Mouse (Mus musculus) kidney, adult 2 months (tissue): ENCODE measurements at regions not wholly inside any gene's neighbourhood (a gene's known extent, or its start where the extent isn't known, plus 50 kb on each side); places are given as distances from the start of the nearest gene placed in this dataset.
"Not testable (repeated sequence)": the region's sequence is repeated elsewhere in the genome, so short reads cannot be mapped to it uniquely, and the experiment has no call there.

Experiments
- DNase-seq: peaks from one replicate; pipeline ENCODE4 v3.0.0; 2021
- H3K27ac ChIP-seq: fragments of 200-500 bp; 2 replicates; pipeline ENCODE4 v1.5.1; 2012; ENCODE audit warnings: low read depth, low read length, control low read depth, inconsistent platforms; ENCODE audit not compliant: insufficient read depth
- H3K27me3 ChIP-seq: fragments of 200-500 bp; replicated peaks from 2 replicates; pipeline ENCODE4 v1.6.1; 2012; ENCODE audit warnings: mild to moderate bottlenecking, moderate library complexity, low read length, inconsistent platforms; ENCODE audit not compliant: control insufficient read depth, insufficient read depth
- H3K36me3 ChIP-seq: fragments of 200-500 bp; 2 replicates; pipeline ENCODE4 v1.6.1; 2012; ENCODE audit warnings: mild to moderate bottlenecking, moderate library complexity, low read length, inconsistent platforms; ENCODE audit not compliant: control insufficient read depth, insufficient read depth
- H3K4me1 ChIP-seq: fragments of 200-500 bp; 2 replicates; pipeline ENCODE4 v1.6.1; 2011; ENCODE audit warnings: low read length; ENCODE audit not compliant: control insufficient read depth, insufficient read depth
- H3K4me3 ChIP-seq: fragments of 200-500 bp; 2 replicates; pipeline ENCODE4 v1.5.1; 2011; ENCODE audit warnings: mild to moderate bottlenecking, low read depth, low read length, control low read depth; ENCODE audit not compliant: insufficient read depth
- CTCF ChIP-seq: fragments of 200-500 bp; conservative IDR thresholded peaks from 2 replicates; pipeline ENCODE4 v1.5.1; 2011; ENCODE audit warnings: low read depth, mild to moderate bottlenecking, control low read depth, low read length, moderate library complexity, mixed read lengths; ENCODE audit not compliant: insufficient read depth, insufficient read length
- POLR2A ChIP-seq: fragments of 200-500 bp; IDR thresholded peaks from one replicate; pipeline ENCODE4 v1.6.1; 2011; ENCODE audit warnings: low read depth, low read length, control low read depth
- WGBS: fragments of 180-500 bp; shearing (Covaris S2); methylation state at CpG from one replicate; pipeline ENCODE4 v1.1.7; 2018; 5-methylcytosine and 5-hydroxymethylcytosine counted together

DNA sequence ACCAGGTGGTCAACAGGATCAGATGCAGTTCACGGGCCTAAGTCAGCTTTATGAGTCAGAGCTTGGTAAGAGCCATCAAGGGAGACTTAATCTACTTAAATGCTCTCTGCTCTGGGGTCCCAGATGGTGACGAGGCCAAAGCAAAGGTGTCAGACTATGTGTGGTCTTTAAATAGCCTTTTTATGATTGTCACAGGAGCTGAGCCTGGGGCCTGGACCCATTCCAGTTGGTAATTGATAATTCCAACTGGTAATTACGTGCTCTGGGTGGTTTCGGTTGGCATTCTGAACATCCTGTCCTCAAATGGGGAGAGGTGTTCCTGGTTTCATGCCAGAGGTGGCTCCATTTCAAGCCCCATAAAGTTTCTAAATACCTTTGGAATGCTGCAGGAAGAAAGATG is 269.6 kb upstream of the Maf start:
- Histone ChIP-seq H3K36me3 (no peaks in the 10 kb centered on the region), H3K4me3 (no peak overlapping the region), H3K27ac (no peak overlapping the region), H3K27me3 (no peaks in the 10 kb centered on the region), H3K4me1 (peaks cover 25% of the 10 kb centered on the region; the same call in 1 of the 2 replicates)
- WGBS, result 26% methylated on average over 4 of the region's 4 CpGs
- TF ChIP-seq POLR2A (no peak), CTCF (no peak)
- peak; percentile 43 for DNase-seq

DNA sequence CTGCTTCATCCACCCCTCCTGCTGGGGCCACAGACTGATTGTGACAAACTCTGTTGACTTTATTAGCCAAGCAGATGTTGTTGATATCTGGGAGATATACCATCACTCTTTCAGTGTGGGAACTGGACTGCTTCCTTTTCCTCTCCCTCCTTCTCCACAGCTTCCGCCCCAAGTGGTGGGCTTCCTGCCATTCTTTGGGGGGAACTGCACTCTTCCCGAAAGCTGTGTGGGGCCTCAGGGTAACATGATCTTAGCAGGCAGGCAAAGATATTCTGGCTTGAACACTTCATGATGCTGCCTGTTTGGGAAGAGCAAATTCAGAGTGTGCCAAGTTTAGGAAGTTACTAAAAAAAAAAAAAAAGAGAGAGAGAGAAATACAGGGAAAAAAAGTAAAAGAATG is 267.1 kb upstream of the Maf start:
- no peak overlapping the region for H3K27ac ChIP-seq
- H3K4me1 ChIP-seq, result 0 out of 2 replicates have a peak, but pooled peaks cover 6% of the 10 kb centered on the region
- no peak for TF ChIP-seq POLR2A
- no peak for TF ChIP-seq CTCF
- no peaks in the 10 kb centered on the region for H3K36me3 ChIP-seq
- H3K4me3 ChIP-seq, result no peak overlapping the region
- no peaks in the 10 kb centered on the region for H3K27me3 ChIP-seq
- WGBS, result 37% methylated on average over 2 of the region's 2 CpGs
- DNase-seq, result no peak

- 70% methylated on average over 2 of the region's 2 CpGs for WGBS
- not testable (repeated sequence) for H3K27ac ChIP-seq, H3K4me1 ChIP-seq, H3K27me3 ChIP-seq, H3K4me3 ChIP-seq, H3K36me3 ChIP-seq
- DNase-seq, result peak; percentile 72
Observed at GRCm38 (mm10) chr8:115971351-115971750, 263.8 kb upstream of the Maf start.

DNA sequence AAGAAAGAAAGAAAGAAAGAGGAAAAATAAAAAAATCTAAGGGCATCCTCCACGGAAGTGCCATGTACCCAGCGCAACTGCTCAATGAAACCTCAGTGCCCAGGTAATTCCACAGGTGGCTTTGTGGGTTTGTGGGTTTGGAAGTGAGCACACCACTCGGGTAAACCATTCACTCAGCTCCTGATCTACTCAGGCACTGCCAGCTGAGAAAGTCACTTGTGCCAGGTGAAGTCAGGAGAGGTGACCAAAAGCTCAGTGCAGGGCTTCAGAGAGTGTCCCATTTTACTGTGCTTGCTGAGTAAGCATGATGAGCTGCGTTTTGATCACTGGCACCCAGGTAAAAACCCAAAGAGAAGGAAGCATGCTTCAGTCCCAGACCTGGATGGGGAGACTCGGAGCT is 260.5 kb upstream of the Maf start:
- Histone ChIP-seq H3K4me1 (0 out of 2 replicates have a peak, but pooled peaks cover 2% of the 10 kb centered on the region), H3K27me3 (no peaks in the 10 kb centered on the region), H3K27ac (no peak overlapping the region), H3K4me3 (no peak overlapping the region), H3K36me3 (no peaks in the 10 kb centered on the region)
- 65% methylated on average over 5 of the region's 5 CpGs for WGBS
- TF ChIP-seq POLR2A, result no peak
- no peak for TF ChIP-seq CTCF
- DNase-seq, result peak; percentile 72

- H3K27ac ChIP-seq, result no peak overlapping the region
- 94% methylated on average over 7 of the region's 7 CpGs for whole genome bisulfite sequencing
- H3K4me3 ChIP-seq, result no peak overlapping the region
- TF ChIP-seq POLR2A (no peak), CTCF (no peak)
- H3K4me1 ChIP-seq, result 0 out of 2 replicates have a peak, but pooled peaks cover 2% of the 10 kb centered on the region
- H3K27me3 ChIP-seq, result no peaks in the 10 kb centered on the region
- DNase-seq, result no peak
- no peaks in the 10 kb centered on the region for H3K36me3 ChIP-seq
Observed at GRCm38 (mm10) chr8:115965981-115966380, 258.4 kb upstream of the Maf start.

- no peaks in the 10 kb centered on the region for H3K27me3 ChIP-seq
- no peak for DNase-seq
- WGBS, result 73% methylated on average over 5 of the region's 5 CpGs
- TF ChIP-seq POLR2A (no peak), CTCF (no peak)
- H3K4me1 ChIP-seq, result peaks cover 9% of the 10 kb centered on the region; the same call in 1 of the 2 replicates
- no peak overlapping the region for H3K27ac ChIP-seq
- H3K4me3 ChIP-seq, result no peak overlapping the region
- H3K36me3 ChIP-seq, result no peaks in the 10 kb centered on the region
Observed at GRCm38 (mm10) chr8:115955371-115955770, 247.8 kb upstream of the Maf start.

DNA sequence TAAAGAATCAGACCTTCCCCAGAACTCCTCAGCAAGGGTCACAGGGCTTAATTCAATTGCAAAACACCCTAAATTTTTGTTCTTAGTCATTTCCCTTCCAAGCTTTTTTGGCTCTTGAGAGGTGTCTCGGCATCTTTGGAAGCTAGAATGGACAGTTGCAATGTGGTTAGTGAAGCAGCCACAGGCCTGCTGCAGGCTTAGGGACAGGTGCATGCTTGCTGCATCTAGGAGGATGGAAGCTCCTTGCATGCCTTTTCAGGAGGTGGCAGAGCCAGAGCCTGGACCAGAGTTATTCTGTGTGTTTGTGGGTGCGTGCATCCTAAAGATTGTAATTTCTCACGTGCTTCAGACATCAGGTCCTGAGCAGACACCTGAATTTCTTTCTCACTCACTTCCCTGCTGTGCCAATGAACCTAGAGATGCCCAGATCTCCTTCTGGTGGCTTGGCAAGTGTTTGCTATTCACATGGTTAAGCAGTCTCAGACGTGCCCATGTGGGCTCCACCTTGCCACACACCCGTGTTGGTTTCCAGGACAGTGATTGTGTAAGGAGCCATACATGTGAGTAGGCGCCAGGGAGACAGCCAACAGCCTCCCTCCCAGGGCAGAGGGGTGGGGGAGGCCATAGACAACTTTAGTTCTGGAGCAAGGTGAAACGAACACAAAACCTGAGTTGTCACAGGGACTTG is 246.3 kb upstream of the Maf start:
- WGBS, result 92% methylated on average over 7 of the region's 7 CpGs
- H3K4me1 ChIP-seq, result peaks cover 8% of the 10 kb centered on the region; the same call in 1 of the 2 replicates
- H3K36me3 ChIP-seq, result no peaks in the 10 kb centered on the region
- H3K27me3 ChIP-seq, result no peaks in the 10 kb centered on the region
- no peak overlapping the region for H3K4me3 ChIP-seq
- DNase-seq, result no peak
- TF ChIP-seq POLR2A (no peak), CTCF (no peak)
- no peak overlapping the region for H3K27ac ChIP-seq

- Histone ChIP-seq H3K36me3 (no peaks in the 10 kb centered on the region), H3K27me3 (no peaks in the 10 kb centered on the region), H3K4me3 (no peak overlapping the region), H3K4me1 (no peaks in the 10 kb centered on the region), H3K27ac (no peak overlapping the region)
- TF ChIP-seq CTCF, result no peak
- TF ChIP-seq POLR2A, result no peak
- 47% methylated on average over 1 of the region's 1 CpGs for WGBS
- no peak for DNase-seq
Observed at GRCm38 (mm10) chr8:115952496-115952895, 244.9 kb upstream of the Maf start.
